Mouse (Mus musculus) stomach, embryonic 14.5 days (tissue): Measurements from ENCODE around the gene Sec23a. TPM values are rescaled to one million over a fixed set of nuclear protein-coding genes. Genes with fewer than 3 reads are reported as not detected.
"Not testable (repeated sequence)": the region's sequence is repeated elsewhere in the genome, so short reads cannot be mapped to it uniquely, and the experiment has no call there.

ENCODE experiments used
- ATAC-seq: fragments of 200-750 bp; cut with Nextera tagmentation; 2 replicates; pipeline ENCODE4 v1.8.0; 2017; ENCODE audit warnings: low read depth, moderate TSS enrichment; ENCODE audit not compliant: insufficient number of reproducible peaks, insufficient read depth, low FRiP score
- H3K27ac ChIP-seq: fragments of 300-500 bp; sonication (generic); 2 replicates; pipeline ENCODE4 v1.5.1; 2014; ENCODE audit warnings: mild to moderate bottlenecking, low read length, moderate library complexity, mixed read lengths
- H3K27me3 ChIP-seq: fragments of 300-500 bp; sonication (generic); 2 replicates; pipeline ENCODE4 v1.6.1; 2014; ENCODE audit warnings: low read length, control low read depth, mixed read lengths; ENCODE audit not compliant: control insufficient read depth, insufficient read depth
- H3K36me3 ChIP-seq: fragments of 300-500 bp; sonication (generic); 2 replicates; pipeline ENCODE4 v1.6.1; 2014; ENCODE audit warnings: mild to moderate bottlenecking, control low read depth, low read length, moderate library complexity, mixed read lengths; ENCODE audit not compliant: control insufficient read depth, insufficient read depth
- H3K4me1 ChIP-seq: fragments of 300-500 bp; sonication (generic); 2 replicates; pipeline ENCODE4 v1.6.1; 2014; ENCODE audit warnings: low read length, control low read depth, mixed read lengths; ENCODE audit not compliant: control insufficient read depth, insufficient read depth
- H3K4me2 ChIP-seq: fragments of 300-500 bp; sonication (generic); replicated peaks from 2 replicates; pipeline ENCODE4 v1.6.1; 2014; ENCODE audit warnings: low read depth, low read length, control low read depth
- H3K4me3 ChIP-seq: fragments of 300-500 bp; sonication (generic); 2 replicates; pipeline ENCODE4 v1.5.1; 2014; ENCODE audit warnings: low read depth, low read length, control low read depth
- H3K9ac ChIP-seq: fragments of 300-500 bp; sonication (generic); replicated peaks from 2 replicates; pipeline ENCODE4 v1.6.1; 2014; ENCODE audit warnings: low read depth, mild to moderate bottlenecking, control low read depth, low read length, moderate library complexity, mixed read lengths
- H3K9me3 ChIP-seq: fragments of 300-500 bp; sonication (generic); 2 replicates; pipeline ENCODE4 v1.6.1; 2016; ENCODE audit warnings: low read depth, low read length, control low read depth; ENCODE audit not compliant: control insufficient read depth
- WGBS: fragments of 180-500 bp; shearing (Covaris S2); extraction: QIAGEN DNeasy Blood & Tissue Kit; methylation state at CpG from one replicate; pipeline ENCODE4 v1.1.7; 2014; 5-methylcytosine and 5-hydroxymethylcytosine counted together
- polyA plus RNA-seq: library from polyadenylated mRNA; unstranded; fragments of >200 nt; fragmentation: Nextera tagmentation; extraction: Ambion mirVana; gene quantifications from 2 replicates; pipeline ENCODE4 v1.2.1, GENCODE M21; 2014

Sec23a gene
- 80.6 and 88.4 TPM in 2 replicates for polyA plus RNA-seq

GRCm38 (mm10) chr12:59011844-59012709, at the start of gene Sec23a:
Gene Sec23a (minus strand): TSS chr12:59012017.
- ATAC-seq = peak; percentile 95
- Histone ChIP-seq H3K4me3 (peak within 1 kb of the TSS; percentile 88), H3K9me3 (no peaks in the 10 kb centered on the region), H3K9ac (peak within 1 kb of the TSS; percentile 76), H3K27ac (peak within 1 kb of the TSS; percentile 93), H3K4me2 (peak within 1 kb of the TSS; percentile 87), H3K4me1 (peaks cover 15% of the 10 kb centered on the region), H3K27me3 (no peaks in the 10 kb centered on the region), H3K36me3 (peaks cover 1% of the 10 kb centered on the region; the same call in 1 of the 2 replicates)
- under 1% methylated on average over 48 of the region's 48 CpGs for WGBS

DNA sequence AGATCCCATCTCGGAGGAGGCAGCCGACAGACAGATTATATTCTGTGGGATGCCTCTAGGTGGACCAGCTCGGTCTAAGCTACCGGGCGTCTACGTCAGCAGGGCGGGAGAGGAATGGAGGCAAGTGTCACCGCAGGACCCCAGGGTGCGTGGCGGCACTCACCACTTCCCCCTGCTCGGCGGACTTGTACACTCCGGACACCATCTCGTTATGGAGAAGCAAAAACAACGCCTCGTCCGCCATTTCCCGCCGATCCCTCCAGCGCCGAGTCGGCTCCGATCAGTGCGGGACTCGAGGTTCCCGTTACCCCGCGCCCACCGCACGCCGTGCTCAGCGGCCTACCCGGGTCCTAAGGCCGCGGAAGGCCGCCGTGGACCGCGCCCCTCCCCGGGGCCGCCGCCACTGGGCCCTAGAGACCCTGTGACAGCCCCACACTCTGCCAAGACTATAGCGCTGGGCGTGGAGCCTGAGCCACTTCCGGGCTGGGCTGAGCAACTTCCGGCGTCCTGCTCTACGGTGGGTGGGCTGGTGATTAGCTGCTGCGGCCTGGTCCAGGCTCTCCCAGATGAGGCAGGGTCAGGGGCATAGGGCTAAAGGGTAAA, 49.3 kb upstream of the Sec23a start, which contains the start of gene Trappc6b:
TSS of gene Trappc6b (minus strand) at position 480 of the 603 bp plus-strand sequence.
- peak; percentile 96 for ATAC-seq
- Histone ChIP-seq H3K36me3 (peaks cover 5% of the 10 kb centered on the region; the same call in 1 of the 2 replicates), H3K27ac (peak within 1 kb of the TSS; percentile 86), H3K4me1 (peaks cover 8% of the 10 kb centered on the region; the same call in 1 of the 2 replicates), H3K4me2 (peak within 1 kb of the TSS; percentile 48), H3K9me3 (no peaks in the 10 kb centered on the region), H3K27me3 (no peaks in the 10 kb centered on the region), H3K4me3 (peak within 1 kb of the TSS; percentile 76), H3K9ac (peak within 1 kb of the TSS; percentile 88)
- WGBS = under 1% methylated on average over 49 of the region's 49 CpGs

DNA sequence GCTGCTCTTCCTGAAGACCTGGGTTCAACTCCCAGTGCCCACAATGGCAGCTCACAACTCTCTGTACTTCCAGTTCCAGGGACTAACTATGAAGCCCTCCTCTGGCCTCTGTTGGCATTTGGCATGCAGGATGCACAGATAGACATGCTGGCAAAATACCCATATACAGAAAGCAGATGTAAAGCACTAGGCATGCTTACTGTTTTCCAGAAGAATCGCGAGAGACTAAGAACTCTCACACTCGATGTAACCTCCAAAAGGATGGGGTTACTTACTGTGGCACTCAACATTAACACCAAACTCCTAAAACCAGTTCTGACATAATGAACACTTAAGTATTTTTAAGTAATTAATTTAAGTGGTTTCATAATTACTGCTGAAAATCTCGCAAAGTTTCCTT, 48.5 kb upstream of the Sec23a start:
- H3K9me3 ChIP-seq = no peaks in the 10 kb centered on the region

GRCm38 (mm10) chr12:59058242-59058641, 46.4 kb upstream of the Sec23a start:
- ATAC-seq, H3K9ac ChIP-seq, H3K4me1 ChIP-seq, H3K36me3 ChIP-seq, H3K4me3 ChIP-seq, H3K27me3 ChIP-seq, H3K27ac ChIP-seq, H3K4me2 ChIP-seq, H3K9me3 ChIP-seq: not testable (repeated sequence)
- 84% methylated on average over 5 of the region's 5 CpGs for WGBS

More for the DNA sequence above, 48.5 kb upstream of the Sec23a start:
- peaks cover 5% of the 10 kb centered on the region; the same call in 1 of the 2 replicates for H3K36me3 ChIP-seq
- 55% methylated on average over 4 of the region's 4 CpGs for WGBS
- no peaks in the 10 kb centered on the region for H3K27me3 ChIP-seq
- peaks cover 8% of the 10 kb centered on the region; the same call in 1 of the 2 replicates for H3K4me1 ChIP-seq
- H3K9ac ChIP-seq = peak overlapping the region; percentile 88; the same call in 1 of the 2 replicates
- peak overlapping the region; percentile 48 for H3K4me2 ChIP-seq
- H3K4me3 ChIP-seq = peak overlapping the region; percentile 76
- ATAC-seq = no peak
- H3K27ac ChIP-seq = peak overlapping the region; percentile 86; the same call in 1 of the 2 replicates

DNA sequence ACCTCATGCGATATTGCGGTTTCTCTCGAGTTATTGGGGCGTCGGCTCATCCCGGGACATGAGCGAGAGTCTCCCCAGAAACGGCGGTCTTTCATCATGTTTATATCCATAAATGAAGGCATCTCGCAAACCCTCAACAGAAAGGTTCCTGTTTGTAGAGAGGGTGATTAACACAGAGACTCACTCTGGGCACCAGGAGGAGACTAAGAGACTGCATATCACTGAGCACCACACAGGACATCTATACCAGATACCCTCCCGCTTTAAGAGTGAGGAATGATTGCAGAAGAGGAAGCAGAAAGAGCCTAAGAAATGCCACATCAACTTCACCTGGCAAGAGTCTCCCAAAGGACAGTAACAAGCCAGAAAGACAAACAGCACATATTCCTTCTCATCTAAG, 44.4 kb upstream of the Sec23a start:
- WGBS = 99% methylated on average over 11 of the region's 11 CpGs
- Histone ChIP-seq H3K27ac (no peak overlapping the region), H3K9me3 (no peaks in the 10 kb centered on the region), H3K4me3 (no peak overlapping the region), H3K4me1 (peaks cover 8% of the 10 kb centered on the region; the same call in 1 of the 2 replicates), H3K9ac (no peak overlapping the region), H3K27me3 (no peaks in the 10 kb centered on the region), H3K4me2 (no peak overlapping the region), H3K36me3 (peaks cover 5% of the 10 kb centered on the region)
- ATAC-seq = no peak

DNA sequence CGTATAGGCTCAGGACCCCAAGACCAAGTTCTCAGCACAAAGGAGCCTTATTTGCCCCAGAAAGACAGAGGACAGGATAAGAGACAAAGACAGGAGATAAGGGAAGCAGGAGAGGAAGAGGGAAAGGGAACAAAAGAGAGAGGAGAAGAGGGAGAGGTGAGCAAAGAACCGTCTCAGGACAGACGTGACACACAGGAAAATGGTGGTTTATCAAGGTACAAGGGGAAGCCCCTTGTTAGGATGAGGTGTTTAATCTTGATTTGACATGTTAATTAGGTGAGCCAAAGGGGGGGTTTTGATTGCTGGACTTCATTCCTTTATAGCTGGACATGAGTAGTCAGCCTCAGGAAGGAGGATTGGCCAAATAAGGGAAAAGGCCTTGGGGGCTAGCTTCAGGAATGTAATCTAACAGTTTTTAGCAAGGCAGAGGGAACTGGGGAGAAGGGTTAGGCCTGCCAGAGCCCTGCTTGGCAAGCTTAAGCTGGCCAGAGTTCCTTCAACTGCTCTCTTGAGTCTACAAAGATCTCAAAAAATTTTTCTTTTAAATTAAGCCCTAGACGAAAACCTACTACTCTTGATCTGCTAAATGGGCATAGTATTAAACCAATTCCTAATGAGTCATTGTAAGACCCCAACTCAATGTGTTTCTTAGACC, 43.5 kb upstream of the Sec23a start:
- WGBS = 72% methylated on average over 4 of the region's 4 CpGs
- peaks cover 5% of the 10 kb centered on the region for H3K36me3 ChIP-seq
- no peak overlapping the region for H3K9ac ChIP-seq
- H3K27ac ChIP-seq = no peak overlapping the region
- peaks cover 8% of the 10 kb centered on the region; the same call in 1 of the 2 replicates for H3K4me1 ChIP-seq
- no peaks in the 10 kb centered on the region for H3K9me3 ChIP-seq
- H3K4me2 ChIP-seq = no peak overlapping the region
- H3K4me3 ChIP-seq = no peak overlapping the region
- no peaks in the 10 kb centered on the region for H3K27me3 ChIP-seq
- no peak for ATAC-seq

- no peak for ATAC-seq
- Histone ChIP-seq H3K36me3 (peaks cover 11% of the 10 kb centered on the region), H3K27me3 (no peaks in the 10 kb centered on the region), H3K9ac (no peak overlapping the region), H3K9me3 (no peaks in the 10 kb centered on the region), H3K4me2 (no peak overlapping the region), H3K4me1 (peaks cover under 1% of the 10 kb centered on the region; the same call in 1 of the 2 replicates), H3K4me3 (no peak overlapping the region), H3K27ac (no peak overlapping the region)
These were observed 42.2 kb upstream of the Sec23a start for GRCm38 (mm10) chr12:59053976-59054375.

- Histone ChIP-seq H3K9me3 (no peaks in the 10 kb centered on the region), H3K4me1 (no peaks in the 10 kb centered on the region), H3K36me3 (peaks cover 8% of the 10 kb centered on the region; the same call in 1 of the 2 replicates), H3K27ac (no peak overlapping the region), H3K9ac (no peak overlapping the region), H3K27me3 (no peaks in the 10 kb centered on the region), H3K4me2 (no peak overlapping the region), H3K4me3 (no peak overlapping the region)
- no peak for ATAC-seq
- 91% methylated on average over 5 of the region's 5 CpGs for WGBS
These were observed 41.3 kb upstream of the Sec23a start for GRCm38 (mm10) chr12:59053166-59053565.
